Mouse (Mus musculus) testis, adult 2 months (tissue): ENCODE measurements at regions not wholly inside any gene's neighbourhood (a gene's known extent, or its start where the extent isn't known, plus 50 kb on each side); places are given as distances from the start of the nearest gene placed in this dataset.

ENCODE experiments used
- CTCF ChIP-seq: fragments of 200-500 bp; IDR thresholded peaks from 2 replicates; pipeline ENCODE4 v1.5.1; 2012; ENCODE audit warnings: low read depth, mild to moderate bottlenecking, inconsistent platforms, low read length, moderate library complexity; ENCODE audit not compliant: control insufficient read depth, insufficient read depth, insufficient replicate concordance
- POLR2A ChIP-seq: fragments of 200-500 bp; IDR thresholded peaks from 2 replicates; pipeline ENCODE4 v1.6.1; 2012; ENCODE audit warnings: low read depth, mild to moderate bottlenecking, inconsistent platforms, low read length, moderate library complexity; ENCODE audit not compliant: control insufficient read depth

DNA sequence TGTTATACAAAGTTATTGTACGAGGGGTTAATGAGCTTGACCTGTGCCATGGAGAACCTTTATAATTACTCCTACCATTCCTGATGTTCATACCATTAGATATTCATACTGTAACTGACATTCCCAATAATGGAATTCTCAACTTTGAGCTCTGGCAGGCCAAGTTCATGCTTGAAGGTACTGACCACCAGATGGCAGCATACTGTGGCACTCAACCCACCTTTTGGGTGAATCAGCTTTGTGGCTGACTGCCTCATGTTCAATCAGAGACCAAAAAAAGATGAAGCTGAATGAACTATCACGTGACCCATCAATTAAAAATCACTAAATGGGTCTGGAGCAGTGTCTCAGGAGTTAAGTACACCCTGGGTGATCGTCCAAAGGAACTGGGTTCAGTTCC lies 81.3 kb upstream of the Tmem132c start:
- TF ChIP-seq CTCF (peak; percentile 19; the same call in 1 of the 2 replicates), POLR2A (no peak)
